Mouse (Mus musculus) cortical plate, adult 2 months (tissue): ENCODE measurements around the gene Tanc1.

Experiments used
- CTCF ChIP-seq: fragments of 200-500 bp; IDR thresholded peaks from 2 replicates; pipeline ENCODE4 v1.5.1; 2011; ENCODE audit warnings: mild to moderate bottlenecking, control low read depth, low read length; ENCODE audit not compliant: insufficient read depth; ENCODE audit errors: extremely low read depth
- POLR2A ChIP-seq: fragments of 200-500 bp; IDR thresholded peaks from 2 replicates; pipeline ENCODE4 v1.6.1; 2011; ENCODE audit warnings: mild to moderate bottlenecking, low read length, control low read depth; ENCODE audit not compliant: insufficient read depth; ENCODE audit errors: extremely low read depth

DNA sequence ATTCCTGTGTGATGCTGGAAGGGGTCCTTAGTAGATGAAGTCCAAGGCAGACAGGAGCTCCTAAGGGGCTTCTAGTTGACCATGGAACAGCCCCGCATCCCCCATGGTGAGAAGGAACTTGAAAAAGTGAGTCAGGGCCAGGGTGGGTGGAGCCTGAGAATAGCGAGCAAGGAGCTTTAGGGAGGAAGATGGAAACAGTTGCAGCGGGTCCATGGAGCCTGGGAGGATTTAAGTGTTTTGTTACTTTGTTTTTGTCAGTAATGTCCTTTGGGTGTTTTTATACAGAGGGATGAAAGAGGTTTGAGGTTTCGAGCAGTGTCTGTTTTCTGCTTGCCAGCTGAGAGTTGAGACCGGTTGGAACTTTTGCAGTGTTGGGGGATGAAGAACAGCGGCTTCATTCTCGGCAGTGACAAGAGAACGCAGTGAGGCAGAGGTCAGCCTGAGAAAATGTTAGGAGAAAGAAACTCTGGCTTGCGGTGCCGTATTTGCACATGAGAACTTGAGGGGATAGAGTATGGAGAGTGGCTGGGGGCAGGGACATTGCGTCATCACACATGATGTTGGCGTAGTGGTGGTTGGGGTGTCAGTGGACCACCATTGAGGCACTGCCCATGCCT lies 130.8 kb downstream of the Tanc1 start:
- no peak for TF ChIP-seq POLR2A
- TF ChIP-seq CTCF: no peak
